ENCODE assay signal across 8 mouse cellular contexts in genomic region chr12:30912048-30912381, GRCm38 (mm10). TPM values are rescaled to one million over a fixed set of nuclear protein-coding genes. Genes with fewer than 3 reads are reported as not detected.
DNase-seq lines count a peak whose midpoint lies in the region; ATAC-seq lines count a peak whose summit lies in the region.

No protein-coding gene starts in this region.

- peak overlapping the region; percentile 82 for H3K4me3 ChIP-seq in intestine, embryonic 16.5 days (ENCODE audit: low read length)
- H3K4me3 ChIP-seq in limb, embryonic 11.5 days (ENCODE audit: low read depth, low read length), result peak overlapping the region; percentile 62

- H3K27ac ChIP-seq in intestine, embryonic 16.5 days (ENCODE audit: low read length), result peak overlapping the region; percentile 55
- H3K27ac ChIP-seq in limb, embryonic 11.5 days (replicated peaks; ENCODE audit: low read depth, low read length), result no peak overlapping the region

- no peaks in the 10 kb centered on the region for H3K27me3 ChIP-seq in intestine, embryonic 16.5 days (replicated peaks; ENCODE audit: control insufficient read depth, insufficient read depth, low read length)
- H3K27me3 ChIP-seq in limb, embryonic 11.5 days (ENCODE audit: control insufficient read depth, insufficient read depth, low read length), result no peaks in the 10 kb centered on the region

- H3K4me1 ChIP-seq in intestine, embryonic 16.5 days (ENCODE audit: control insufficient read depth, insufficient read depth, low read length), result peaks cover 12% of the 10 kb centered on the region
- H3K4me1 ChIP-seq in limb, embryonic 11.5 days (ENCODE audit: control insufficient read depth, insufficient read depth, low read length), result peaks cover 3% of the 10 kb centered on the region

- peak overlapping the region; percentile 84 for H3K9ac ChIP-seq in intestine, embryonic 16.5 days (ENCODE audit: low read depth, low read length)
- H3K9ac ChIP-seq in limb, embryonic 11.5 days (ENCODE audit: low read length), result peak overlapping the region; percentile 61

- peak; percentile 92 for ATAC-seq in intestine, embryonic 16.5 days
- no peak; the same call in 1 of the 2 replicates for ATAC-seq in limb, embryonic 11.5 days (ENCODE audit: insufficient number of reproducible peaks, low FRiP score, low TSS enrichment, low read depth)

- WGBS in intestine, embryonic 16.5 days, result 0% methylated on average over 19 of the region's 19 CpGs
- under 1% methylated on average over 19 of the region's 19 CpGs for WGBS in limb, embryonic 11.5 days

- DNase-seq in embryo, embryonic 10 days (ENCODE audit: low spot score), result peak; percentile 53
- no peak for DNase-seq in embryo, embryonic 9.5 days (ENCODE audit: extremely low spot score)
- DNase-seq in cerebellum, postnatal 10 days, result peak; percentile 68 to 70
- DNase-seq in frontal cortex, postnatal 14 days (ENCODE audit: low spot score in 2 of 2), result peak; percentile 23 to 47
- no peak for DNase-seq in limb, embryonic 11.5 days (ENCODE audit: low spot score)
- DNase-seq in mesoderm, embryonic 11.5 days (ENCODE audit: low read depth, low spot score), result peak; percentile 21
- DNase-seq in spleen, postnatal 10 days (ENCODE audit: low spot score in 2 of 2), result peak; percentile 63 to 76

- H3K4me2 ChIP-seq in intestine, embryonic 16.5 days (ENCODE audit: low read depth, low read length), result peak overlapping the region; percentile 81
- H3K4me2 ChIP-seq in limb, embryonic 11.5 days (ENCODE audit: low read depth, severe bottlenecking), result peak overlapping the region; percentile 97

- H3K9me3 ChIP-seq in intestine, embryonic 16.5 days (ENCODE audit: control insufficient read depth, low read length), result no peaks in the 10 kb centered on the region
- H3K9me3 ChIP-seq in limb, embryonic 11.5 days (ENCODE audit: control insufficient read depth, low read length), result no peaks in the 10 kb centered on the region

- H3K36me3 ChIP-seq in intestine, embryonic 16.5 days (ENCODE audit: control insufficient read depth, insufficient read depth, low read length), result no peaks in the 10 kb centered on the region
- no peaks in the 10 kb centered on the region for H3K36me3 ChIP-seq in limb, embryonic 11.5 days (ENCODE audit: control insufficient read depth, insufficient read depth, low read length)

RNA-seq across cellular contexts. Expression of gene Sh3yl1, which starts 0.5 kb away (rescaled TPM):
- polyA plus RNA-seq in intestine, embryonic 16.5 days (2015; fragmentation: Nextera tagmentation; extraction: Ambion mirVana), result 24.9 and 30.1 TPM in 2 replicates
- 11.3 and 15.7 TPM in 2 replicates for polyA plus RNA-seq in limb, embryonic 11.5 days (2014; fragmentation: Nextera tagmentation; extraction: Ambion mirVana)

RNA-seq across cellular contexts. Expression of gene Acp1, which starts 0.6 kb away (rescaled TPM):
- polyA plus RNA-seq in intestine, embryonic 16.5 days (2015; fragmentation: Nextera tagmentation; extraction: Ambion mirVana), result 167 and 172 TPM in 2 replicates
- polyA plus RNA-seq in limb, embryonic 11.5 days (2014; fragmentation: Nextera tagmentation; extraction: Ambion mirVana), result 207 and 222 TPM in 2 replicates

RNA-seq across cellular contexts. Expression of gene Alkal2, which starts 27.9 kb away (rescaled TPM):
- 0.67 and 1.3 TPM in 2 replicates for polyA plus RNA-seq in intestine, embryonic 16.5 days (2015; fragmentation: Nextera tagmentation; extraction: Ambion mirVana)
- polyA plus RNA-seq in limb, embryonic 11.5 days (2014; fragmentation: Nextera tagmentation; extraction: Ambion mirVana), result 0.43 and 0.47 TPM in 2 replicates

Comparison
In these comparisons a context has a peak if more than half of its experiments do, and no peak if none do; other contexts are left out.
1. DNase-seq: peak in embryo, embryonic 10 days (single experiment), cerebellum, postnatal 10 days (2 of 2), frontal cortex, postnatal 14 days (2 of 2), mesoderm, embryonic 11.5 days (single experiment) and spleen, postnatal 10 days (2 of 2); none in embryo, embryonic 9.5 days (single experiment) and limb, embryonic 11.5 days (single experiment).